Mouse (Mus musculus): ENCODE results near the gene Gm17349. TPM values are rescaled to one million over a fixed set of nuclear protein-coding genes. Genes with fewer than 3 reads are reported as not detected.

Gene Gm17349
- polyA plus RNA-seq, 2 experiments: not detected

DNA sequence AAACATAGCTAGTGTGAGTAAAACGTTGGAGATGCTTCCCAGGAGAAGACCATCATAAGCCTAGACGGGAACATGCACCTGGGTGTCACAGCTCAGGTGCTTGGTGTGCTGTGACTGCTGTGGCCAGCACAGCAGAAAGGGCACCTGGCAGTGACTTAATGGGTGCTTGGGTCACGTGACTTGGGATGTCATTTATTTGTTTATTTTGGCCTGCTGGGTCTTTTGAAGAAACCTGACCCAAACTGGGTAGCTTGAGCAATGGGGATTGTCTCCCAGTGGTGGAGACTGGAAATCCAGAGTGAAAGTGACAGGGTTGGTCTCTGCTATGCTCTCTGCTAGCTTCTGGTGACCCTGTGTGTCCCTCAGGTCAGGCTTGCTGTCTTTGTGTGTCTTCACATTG is 6.2 kb upstream of the Gm17349 start:
- DNase-seq (ENCODE audit: low read depth in 3 of 3, low spot score in 3 of 3) (no peak), ATAC-seq (ENCODE audit: insufficient read depth) (no peak)
- TF ChIP-seq CTCF (IDR thresholded peaks at IDR 0.05; ENCODE audit: low read depth): no peak
- TF ChIP-seq EP300 (IDR thresholded peaks at IDR 0.05; ENCODE audit: low read depth): no peak
- 59% methylated on average over 3 of the region's 3 CpGs for WGBS (ENCODE audit: insufficient replicate concordance)
- H3K27me3 ChIP-seq (ENCODE audit: control insufficient read depth, insufficient read depth, low read length): no peaks in the 10 kb centered on the region
- no peak overlapping the region for H3K9ac ChIP-seq (replicated peaks)
- no peak overlapping the region for H3K27ac ChIP-seq
- H3K9me3 ChIP-seq (ENCODE audit: control insufficient read depth, low read length): no peaks in the 10 kb centered on the region
- H3K4me1 ChIP-seq (replicated peaks; ENCODE audit: control insufficient read depth in 2 of 2, insufficient read depth in 2 of 2, low read length in 1 of 2): peaks cover 0 to 9% of the 10 kb centered on the region in 2 experiments; a peak in 2 of 4 replicates
- H3K4me3 ChIP-seq (ENCODE audit: insufficient read depth in 1 of 2, low read depth in 2 of 2, low read length in 2 of 2): no peak overlapping the region
- no peak overlapping the region for H3K4me2 ChIP-seq (ENCODE audit: low read depth)
- peaks cover 19% of the 10 kb centered on the region for H3K36me3 ChIP-seq (replicated peaks; ENCODE audit: control insufficient read depth, insufficient read depth, low read depth)

DNA sequence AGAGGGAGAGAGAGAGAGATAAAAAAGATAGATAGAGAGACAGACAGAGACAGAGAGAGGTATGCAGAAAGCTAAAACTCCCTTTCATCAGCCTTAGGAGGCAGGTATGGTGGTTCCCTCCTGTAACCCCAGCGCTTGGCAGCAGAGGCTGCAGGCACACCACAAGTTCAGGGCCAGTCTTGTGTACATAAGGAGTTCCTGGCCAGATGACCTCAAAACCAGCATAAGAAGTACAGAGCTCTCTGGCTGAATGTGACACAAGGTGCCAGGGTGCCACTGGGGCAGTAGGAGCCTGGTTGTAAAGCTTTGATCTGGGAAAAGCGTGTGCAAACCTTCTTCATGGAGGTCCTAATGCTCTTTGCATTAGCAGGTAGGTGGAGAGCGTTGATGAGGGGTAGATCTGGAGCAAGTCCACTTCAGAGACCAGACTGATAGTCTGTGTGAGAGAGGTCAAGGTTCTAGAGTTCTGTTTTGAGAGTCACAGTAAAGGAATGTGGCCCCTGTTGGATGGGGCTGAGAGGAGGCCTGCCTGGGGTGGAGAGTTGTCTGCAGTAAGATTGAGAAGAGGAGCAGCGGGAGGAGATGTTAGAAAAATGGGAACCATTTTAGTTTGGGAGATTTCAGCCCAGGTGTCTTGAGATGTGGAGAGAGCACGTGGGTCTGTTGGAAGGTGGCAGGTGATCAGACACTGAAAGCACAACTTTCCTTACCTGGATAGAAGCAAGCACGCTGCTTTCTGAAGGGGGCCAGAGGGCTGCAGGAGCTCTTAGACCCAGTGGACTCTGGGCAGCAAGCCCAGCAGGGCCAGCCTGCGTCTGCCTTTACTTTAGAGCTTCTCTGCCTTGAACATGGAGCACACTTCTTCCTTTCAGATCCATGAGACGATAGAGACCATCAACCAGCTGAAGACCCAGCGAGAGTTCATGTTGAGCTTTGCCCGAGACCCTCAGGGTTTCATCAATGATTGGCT is 5.2 kb upstream of the Gm17349 start:
- H3K36me3 ChIP-seq (replicated peaks; ENCODE audit: control insufficient read depth, insufficient read depth, low read depth): peaks cover 19% of the 10 kb centered on the region
- no peaks in the 10 kb centered on the region for H3K27me3 ChIP-seq (ENCODE audit: control insufficient read depth, insufficient read depth, low read length)
- no peak overlapping the region for H3K4me3 ChIP-seq (ENCODE audit: insufficient read depth in 1 of 2, low read depth in 2 of 2, low read length in 2 of 2)
- no peak overlapping the region for H3K4me2 ChIP-seq (ENCODE audit: low read depth)
- no peak overlapping the region for H3K27ac ChIP-seq
- ATAC-seq (ENCODE audit: insufficient read depth) (no peak), DNase-seq (ENCODE audit: low read depth in 3 of 3, low spot score in 3 of 3) (no peak)
- peaks cover 0 to 7% of the 10 kb centered on the region in 2 experiments; a peak in 2 of 4 replicates for H3K4me1 ChIP-seq (replicated peaks; ENCODE audit: control insufficient read depth in 2 of 2, insufficient read depth in 2 of 2, low read length in 1 of 2)
- no peaks in the 10 kb centered on the region for H3K9me3 ChIP-seq (ENCODE audit: control insufficient read depth, low read length)
- H3K9ac ChIP-seq (replicated peaks): no peak overlapping the region
- TF ChIP-seq CTCF (IDR thresholded peaks at IDR 0.05; ENCODE audit: low read depth) (no peak), EP300 (IDR thresholded peaks at IDR 0.05; ENCODE audit: low read depth) (no peak)
- 74% methylated on average over 10 of the region's 10 CpGs for whole genome bisulfite sequencing (ENCODE audit: insufficient replicate concordance)

DNA sequence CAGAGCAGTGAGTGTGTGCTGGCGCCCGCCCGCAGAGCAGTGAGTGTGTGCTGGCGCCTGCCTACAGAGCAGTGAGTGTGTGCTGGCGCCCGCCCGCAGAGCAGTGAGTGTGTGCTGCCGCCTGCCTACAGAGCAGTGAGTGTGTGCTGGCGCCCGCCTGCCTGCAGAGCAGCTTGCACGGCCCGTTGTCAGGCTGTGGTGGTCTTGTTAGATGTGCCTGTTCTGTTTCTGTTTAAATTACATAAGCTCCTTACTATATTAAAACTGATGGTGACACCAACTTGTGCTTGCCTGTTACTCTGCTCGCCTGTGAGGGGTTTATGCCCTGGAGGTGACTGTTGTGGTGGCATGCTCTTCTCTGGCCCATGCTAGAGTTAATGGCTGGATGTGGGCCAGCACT is 2.9 kb upstream of the Gm17349 start:
- Histone ChIP-seq H3K4me1 (replicated peaks; ENCODE audit: control insufficient read depth in 2 of 2, insufficient read depth in 2 of 2, low read length in 1 of 2) (peaks cover 0 to 5% of the 10 kb centered on the region in 2 experiments; a peak in 1 of 4 replicates), H3K27me3 (ENCODE audit: control insufficient read depth, insufficient read depth, low read length) (no peaks in the 10 kb centered on the region), H3K4me2 (ENCODE audit: low read depth) (no peak overlapping the region), H3K27ac (no peak overlapping the region), H3K9me3 (ENCODE audit: control insufficient read depth, low read length) (no peaks in the 10 kb centered on the region), H3K36me3 (replicated peaks; ENCODE audit: control insufficient read depth, insufficient read depth, low read depth) (peaks cover 19% of the 10 kb centered on the region), H3K4me3 (ENCODE audit: insufficient read depth in 1 of 2, low read depth in 2 of 2, low read length in 2 of 2) (no peak overlapping the region), H3K9ac (replicated peaks) (no peak overlapping the region)
- TF ChIP-seq EP300 (IDR thresholded peaks at IDR 0.05; ENCODE audit: low read depth) (no peak), CTCF (IDR thresholded peaks at IDR 0.05; ENCODE audit: low read depth) (no peak)
- WGBS (ENCODE audit: insufficient replicate concordance): 88% methylated on average over 13 of the region's 13 CpGs
- DNase-seq (ENCODE audit: low read depth in 3 of 3, low spot score in 3 of 3): no peak
- ATAC-seq (ENCODE audit: insufficient read depth): no peak

DNA sequence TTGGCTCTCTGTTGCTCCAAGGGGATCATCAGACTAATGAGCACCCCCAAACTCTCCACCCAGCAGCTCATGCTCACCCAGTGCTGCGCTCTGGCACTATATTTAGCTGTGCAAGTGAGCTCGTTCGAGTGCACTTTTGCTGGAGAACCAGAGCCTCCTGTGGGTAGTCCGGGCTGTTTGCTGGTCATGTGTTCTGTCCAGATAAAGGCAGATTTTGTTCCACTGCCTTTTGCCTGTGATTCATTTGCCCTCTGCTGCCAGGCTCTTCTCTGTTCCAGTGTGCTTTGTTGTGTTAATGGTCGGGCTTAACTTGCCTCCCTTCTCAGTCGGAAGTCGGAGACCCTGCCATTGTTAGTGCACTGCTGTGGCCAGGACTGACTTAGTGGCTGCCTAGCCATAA is 409 bp downstream of the Gm17349 start:
- H3K9ac ChIP-seq (replicated peaks): no peak overlapping the region
- no peak overlapping the region for H3K27ac ChIP-seq
- ATAC-seq (ENCODE audit: insufficient read depth) (no peak), DNase-seq (ENCODE audit: low read depth in 3 of 3, low spot score in 3 of 3) (no peak)
- H3K4me2 ChIP-seq (ENCODE audit: low read depth): no peak overlapping the region
- H3K9me3 ChIP-seq (ENCODE audit: control insufficient read depth, low read length): no peaks in the 10 kb centered on the region
- no peak overlapping the region for H3K4me3 ChIP-seq (ENCODE audit: insufficient read depth in 1 of 2, low read depth in 2 of 2, low read length in 2 of 2)
- peaks cover 3 to 4% of the 10 kb centered on the region in 2 experiments; a peak in 2 of 4 replicates for H3K4me1 ChIP-seq (replicated peaks; ENCODE audit: control insufficient read depth in 2 of 2, insufficient read depth in 2 of 2, low read length in 1 of 2)
- H3K27me3 ChIP-seq (ENCODE audit: control insufficient read depth, insufficient read depth, low read length): no peaks in the 10 kb centered on the region
- 52% methylated on average over 7 of the region's 7 CpGs for WGBS (ENCODE audit: insufficient replicate concordance)
- H3K36me3 ChIP-seq (replicated peaks; ENCODE audit: control insufficient read depth, insufficient read depth, low read depth): peaks cover 17% of the 10 kb centered on the region
- no peak for TF ChIP-seq EP300 (IDR thresholded peaks at IDR 0.05; ENCODE audit: low read depth)
- TF ChIP-seq CTCF (IDR thresholded peaks at IDR 0.05; ENCODE audit: low read depth): no peak

DNA sequence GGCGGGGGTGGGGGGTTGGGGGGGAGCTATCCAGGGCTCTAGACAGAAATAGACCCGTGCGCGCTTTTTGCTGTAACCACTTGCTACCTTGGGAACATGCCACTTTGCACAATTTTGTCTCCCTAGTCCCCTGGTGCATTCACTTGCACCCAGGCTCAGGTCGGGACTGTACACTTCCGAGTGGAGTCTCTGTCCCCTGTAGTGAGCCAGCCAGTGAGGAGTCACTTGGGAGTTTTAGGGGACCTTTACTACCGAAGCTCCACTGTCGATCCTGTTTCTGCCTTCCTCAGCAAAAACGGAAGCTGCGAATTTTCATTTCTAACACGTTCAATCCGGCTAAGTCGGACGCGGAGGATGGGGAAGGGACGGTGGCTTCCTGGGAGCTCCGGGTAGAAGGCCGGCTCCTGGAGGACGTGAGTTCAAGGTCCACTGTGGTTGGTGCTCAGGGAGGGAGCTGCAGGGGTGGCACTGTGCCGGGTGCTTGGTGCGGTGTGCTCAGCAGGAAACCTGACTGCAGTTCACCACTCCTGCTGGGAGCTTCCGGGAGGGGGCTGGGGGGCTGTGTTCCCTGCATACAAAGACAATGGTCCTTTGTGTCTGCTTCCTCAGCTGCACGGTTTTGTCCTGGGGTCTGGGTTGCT is 1.1 kb downstream of the Gm17349 start:
- Histone ChIP-seq H3K27me3 (ENCODE audit: control insufficient read depth, insufficient read depth, low read length) (no peaks in the 10 kb centered on the region), H3K27ac (no peak overlapping the region), H3K4me2 (ENCODE audit: low read depth) (no peak overlapping the region), H3K9me3 (ENCODE audit: control insufficient read depth, low read length) (no peaks in the 10 kb centered on the region), H3K4me1 (replicated peaks; ENCODE audit: control insufficient read depth in 2 of 2, insufficient read depth in 2 of 2, low read length in 1 of 2) (peaks cover 3 to 4% of the 10 kb centered on the region in 2 experiments; a peak in 2 of 4 replicates), H3K36me3 (replicated peaks; ENCODE audit: control insufficient read depth, insufficient read depth, low read depth) (peaks cover 11% of the 10 kb centered on the region), H3K4me3 (ENCODE audit: insufficient read depth in 1 of 2, low read depth in 2 of 2, low read length in 2 of 2) (no peak overlapping the region), H3K9ac (replicated peaks) (no peak overlapping the region)
- ATAC-seq (ENCODE audit: insufficient read depth) (no peak), DNase-seq (ENCODE audit: low read depth in 3 of 3, low spot score in 3 of 3) (no peak)
- 64% methylated on average over 23 of the region's 23 CpGs for WGBS (ENCODE audit: insufficient replicate concordance)
- TF ChIP-seq CTCF (IDR thresholded peaks at IDR 0.05; ENCODE audit: low read depth): no peak
- TF ChIP-seq EP300 (IDR thresholded peaks at IDR 0.05; ENCODE audit: low read depth): no peak

Data from liver, embryonic 14.5 days (tissue).